20 mouse cellular contexts compared by ENCODE assay signal in genomic region chr5:117981943-117982342, GRCm38 (mm10). TPM values are rescaled to one million over a fixed set of nuclear protein-coding genes. Genes with fewer than 3 reads are reported as not detected.
"Had no signal": no experiment of that assay in that cellular context is flagged by ENCODE, and none has a peak within 500 bp of the region (broad histone marks: within the 10 kb centered on the region; RNA-seq: fewer than 3 reads in every experiment).

No protein-coding gene starts in this region.

- H3K27ac ChIP-seq: limb, embryonic 15.5 days; liver, embryonic 13.5 days; liver, embryonic 15.5 days; midbrain, embryonic 10.5 days; midbrain, embryonic 12.5 days; neural tube, embryonic 13.5 days; neural tube, embryonic 15.5 days had no signal

- H3K4me3 ChIP-seq: limb, embryonic 15.5 days; liver, embryonic 13.5 days; liver, embryonic 15.5 days; midbrain, embryonic 10.5 days; midbrain, embryonic 12.5 days; myocyte; neural tube, embryonic 13.5 days; neural tube, embryonic 15.5 days had no signal

- ATAC-seq: midbrain, embryonic 16.5 days had no signal

- H3K9ac ChIP-seq: limb, embryonic 15.5 days; liver, embryonic 13.5 days; liver, embryonic 15.5 days; lung, embryonic 14.5 days; midbrain, embryonic 12.5 days; neural tube, embryonic 13.5 days; neural tube, embryonic 15.5 days had no signal

- DNase-seq: liver, embryonic 13.5 days; lung, embryonic 14.5 days; midbrain, embryonic 14.5 days; retina, postnatal 1 day; right cerebral cortex, adult 18-20 months; right cerebral cortex, postnatal 25 days; right cerebral cortex, postnatal 4 days; spleen, adult 18-20 months; thymus, adult 18-20 months; thymus, postnatal 14 days; thymus, postnatal 36 days had no signal

- H3K4me2 ChIP-seq: limb, embryonic 15.5 days; liver, embryonic 13.5 days; liver, embryonic 15.5 days; lung, embryonic 14.5 days; midbrain, embryonic 12.5 days; neural tube, embryonic 13.5 days; neural tube, embryonic 15.5 days had no signal

- H3K27me3 ChIP-seq: limb, embryonic 15.5 days; midbrain, embryonic 12.5 days; neural tube, embryonic 13.5 days; neural tube, embryonic 15.5 days had no signal

- H3K9me3 ChIP-seq: limb, embryonic 15.5 days; liver, embryonic 13.5 days; liver, embryonic 15.5 days; midbrain, embryonic 10.5 days; midbrain, embryonic 12.5 days; neural tube, embryonic 13.5 days; neural tube, embryonic 15.5 days had no signal

RNA-seq across cellular contexts. Expression of gene Tesc, which starts 45.6 kb away (rescaled TPM):
- total RNA-seq: megakaryocyte-erythroid progenitor cell, adult 5-6 weeks had no signal
